Mouse (Mus musculus) heart, adult 2 months (tissue): ENCODE results near the gene Olfr38. TPM values are rescaled to one million over a fixed set of nuclear protein-coding genes. Genes with fewer than 3 reads are reported as not detected.

Experiments used
- DNase-seq, 2 experiments: peaks; one replicate each; pipeline ENCODE4 v3.0.0; 2021
- H3K27ac ChIP-seq: fragments of 200-600 bp; 2 replicates; pipeline ENCODE4 v1.8.1; 2022
- H3K27me3 ChIP-seq: fragments of 200-500 bp; 2 replicates; pipeline ENCODE4 v1.6.1; 2012; ENCODE audit warnings: mild to moderate bottlenecking, low read length, inconsistent platforms, mixed read lengths; ENCODE audit not compliant: control insufficient read depth, insufficient read depth
- H3K36me3 ChIP-seq: fragments of 200-500 bp; 2 replicates; pipeline ENCODE4 v1.6.1; 2012; ENCODE audit warnings: low read length, inconsistent platforms; ENCODE audit not compliant: control insufficient read depth, insufficient read depth
- H3K4me1 ChIP-seq: fragments of 200-500 bp; 2 replicates; pipeline ENCODE4 v1.6.1; 2011; ENCODE audit warnings: low read length; ENCODE audit not compliant: control insufficient read depth, insufficient read depth
- H3K4me3 ChIP-seq: fragments of 200-600 bp; 2 replicates; pipeline ENCODE4 v1.8.1; 2022
- H3K79me2 ChIP-seq: fragments of 200-500 bp; replicated peaks from 2 replicates; pipeline ENCODE4 v1.6.1; 2012; ENCODE audit warnings: mild to moderate bottlenecking, inconsistent platforms, low read length, moderate library complexity, mixed read lengths; ENCODE audit not compliant: control insufficient read depth, insufficient read depth
- H3K9ac ChIP-seq: fragments of 200-500 bp; 2 replicates; pipeline ENCODE4 v1.6.1; 2012; ENCODE audit warnings: low read depth, mild to moderate bottlenecking, control low read depth, inconsistent platforms, low read length, mixed read lengths
- CTCF ChIP-seq: fragments of 200-600 bp; IDR thresholded peaks from 2 replicates; pipeline ENCODE4 v1.8.1; 2022; ENCODE audit warnings: antibody characterized with exemption, mild to moderate bottlenecking, moderate library complexity
- EP300 ChIP-seq: fragments of 200-500 bp; IDR thresholded peaks from 2 replicates; pipeline ENCODE4 v1.6.1; 2011; ENCODE audit warnings: low read depth, low read length, control low read depth; ENCODE audit not compliant: insufficient read depth
- POLR2A ChIP-seq: fragments of 200-500 bp; IDR thresholded peaks from 2 replicates; pipeline ENCODE4 v1.6.1; 2011; ENCODE audit warnings: mild to moderate bottlenecking, low read depth, low read length, control low read depth; ENCODE audit not compliant: insufficient read depth
- WGBS: fragments of 180-500 bp; shearing (Covaris S2); methylation state at CpG from one replicate; pipeline ENCODE4 v1.1.7; 2018; 5-methylcytosine and 5-hydroxymethylcytosine counted together
- intact Hi-C: fragments of 180-260 bp; cut with DNase I; formaldehyde crosslinking; loops from one replicate; pipeline ENCODE4 v1.15.1; 2025
- polyA plus RNA-seq: library from polyadenylated mRNA; depleted of rRNA; stranded (reverse); fragments of >200 nt; gene quantifications from 2 replicates; pipeline ENCODE4 v1.2.3, GENCODE M21; 2012; rRNA removed
- total RNA-seq, 2 experiments: library from RNA; stranded (reverse); gene quantifications; 2 replicates each; pipeline ENCODE4 v1.2.3; 2021

Gene Olfr38
- total and polyA plus RNA-seq, 3 experiments: not detected

GRCm38 (mm10) chr6:42811639-42812038, 55.4 kb downstream of the Olfr38 start, which contains the start of gene Olfr450:
Gene Olfr450, plus strand, starts transcription at chr6:42811939.
- no peak for TF ChIP-seq POLR2A
- no peak for TF ChIP-seq EP300
- no peak for TF ChIP-seq CTCF
- no peak within 1 kb of the TSS for H3K4me3 ChIP-seq
- no peaks in the 10 kb centered on the region for H3K4me1 ChIP-seq
- no peaks in the 10 kb centered on the region for H3K27me3 ChIP-seq
- no peak within 1 kb of the TSS for H3K27ac ChIP-seq
- no peaks in the 10 kb centered on the region for H3K36me3 ChIP-seq
- intact Hi-C loops: no loop called here
- WGBS: 77% methylated on average over 1 of the region's 1 CpGs
- no peak within 1 kb of the TSS for H3K9ac ChIP-seq
- no peaks in the 10 kb centered on the region for H3K79me2 ChIP-seq
- no peak for DNase-seq

Other genes starting within 250 kb of the Olfr38 start
- gene Olfr455, start 208.8 kb upstream of the Olfr38 start, total RNA-seq: not detected
- gene Olfr455, start 208.8 kb upstream of the Olfr38 start, polyA plus RNA-seq: not detected in 2 replicates
- not detected for gene Tcaf3, start 158.7 kb upstream of the Olfr38 start, total RNA-seq
- gene Tcaf3, start 158.7 kb upstream of the Olfr38 start, polyA plus RNA-seq: not detected in 2 replicates
- gene Tcaf2, start 111.2 kb upstream of the Olfr38 start, total RNA-seq: 1 to 10 TPM; 2.7 to 3.6 TPM
- 1.1 TPM in 2 replicates for gene Tcaf2, start 111.2 kb upstream of the Olfr38 start, polyA plus RNA-seq
- gene Tcaf1, start 46.3 kb upstream of the Olfr38 start, total RNA-seq: 10 to 100 TPM; 10.3 to 12.4 TPM
- 8.0 and 12.5 TPM in 2 replicates for gene Tcaf1, start 46.3 kb upstream of the Olfr38 start, polyA plus RNA-seq
- not detected for gene Olfr453, start 17.0 kb upstream of the Olfr38 start, total RNA-seq
- not detected in 2 replicates for gene Olfr453, start 17.0 kb upstream of the Olfr38 start, polyA plus RNA-seq
- not detected for gene Olfr452, start 28.7 kb downstream of the Olfr38 start, total RNA-seq
- gene Olfr452, start 28.7 kb downstream of the Olfr38 start, polyA plus RNA-seq: not detected in 2 replicates
- not detected for gene Olfr450, start 55.5 kb downstream of the Olfr38 start, total RNA-seq
- not detected in 2 replicates for gene Olfr450, start 55.5 kb downstream of the Olfr38 start, polyA plus RNA-seq
- not detected for gene Olfr449, start 78.0 kb downstream of the Olfr38 start, total RNA-seq
- not detected in 2 replicates for gene Olfr449, start 78.0 kb downstream of the Olfr38 start, polyA plus RNA-seq
- not detected for gene Olfr448, start 134.0 kb downstream of the Olfr38 start, total RNA-seq
- gene Olfr448, start 134.0 kb downstream of the Olfr38 start, polyA plus RNA-seq: not detected in 2 replicates
- not detected for gene Olfr447, start 152.5 kb downstream of the Olfr38 start, total RNA-seq
- not detected in 2 replicates for gene Olfr447, start 152.5 kb downstream of the Olfr38 start, polyA plus RNA-seq
- not detected for gene Olfr446, start 165.0 kb downstream of the Olfr38 start, total RNA-seq
- gene Olfr446, start 165.0 kb downstream of the Olfr38 start, polyA plus RNA-seq: not detected in 2 replicates
- not detected for gene Olfr444, start 192.7 kb downstream of the Olfr38 start, total RNA-seq
- gene Olfr444, start 192.7 kb downstream of the Olfr38 start, polyA plus RNA-seq: not detected in 2 replicates